Mouse (Mus musculus) Muller cell, postnatal 12 days (primary cell): ENCODE measurements around the gene Xrcc4.
A peak's percentile ranks its signal among the peaks of the same experiment; 100 is the strongest.

ENCODE experiments used
- DNase-seq: peaks from one replicate; pipeline ENCODE4 v3.0.0-alpha.2; 2015; ENCODE audit errors: inconsistent ontology term

Xrcc4 gene

DNA sequence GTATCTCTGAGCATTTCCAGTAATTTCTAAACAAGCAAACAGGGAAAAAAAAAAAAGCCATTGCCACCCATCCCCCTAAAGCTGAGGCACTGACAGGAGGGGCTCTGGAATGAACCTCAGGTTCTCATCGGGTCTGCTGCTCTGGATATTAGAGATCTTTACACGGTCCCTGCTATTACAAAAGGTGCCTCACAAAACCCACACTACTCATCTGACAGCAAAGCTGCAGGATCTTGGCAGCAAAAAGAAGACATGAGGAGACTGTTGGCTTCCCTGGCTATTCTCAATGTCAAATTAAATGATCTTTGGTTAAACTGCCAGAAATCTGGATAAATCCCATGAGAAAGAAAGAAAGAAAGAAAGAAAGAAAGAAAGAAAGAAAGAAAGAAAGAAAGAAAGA is 145.1 kb downstream of the Xrcc4 start:
- peak; percentile 4 for DNase-seq

DNA sequence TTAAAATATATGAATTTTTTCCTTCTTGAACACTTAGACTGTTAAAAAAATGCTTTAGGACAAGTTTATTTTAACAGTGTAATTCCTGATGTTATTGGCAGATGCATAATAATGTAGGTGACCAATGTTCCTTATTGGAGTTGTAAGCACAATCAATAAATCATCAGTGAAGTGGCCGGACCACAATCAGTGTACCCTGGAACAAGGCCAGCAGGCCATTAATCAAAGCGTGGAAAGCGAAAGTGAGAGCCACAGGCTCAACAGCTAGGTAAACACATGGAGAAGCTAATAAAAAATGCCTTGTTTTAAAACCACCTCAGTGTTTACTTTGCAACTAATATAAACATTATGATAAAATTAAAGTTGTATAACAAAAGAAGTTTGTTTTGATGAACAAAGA is 159.9 kb downstream of the Xrcc4 start:
- DNase-seq: peak; percentile 3

DNA sequence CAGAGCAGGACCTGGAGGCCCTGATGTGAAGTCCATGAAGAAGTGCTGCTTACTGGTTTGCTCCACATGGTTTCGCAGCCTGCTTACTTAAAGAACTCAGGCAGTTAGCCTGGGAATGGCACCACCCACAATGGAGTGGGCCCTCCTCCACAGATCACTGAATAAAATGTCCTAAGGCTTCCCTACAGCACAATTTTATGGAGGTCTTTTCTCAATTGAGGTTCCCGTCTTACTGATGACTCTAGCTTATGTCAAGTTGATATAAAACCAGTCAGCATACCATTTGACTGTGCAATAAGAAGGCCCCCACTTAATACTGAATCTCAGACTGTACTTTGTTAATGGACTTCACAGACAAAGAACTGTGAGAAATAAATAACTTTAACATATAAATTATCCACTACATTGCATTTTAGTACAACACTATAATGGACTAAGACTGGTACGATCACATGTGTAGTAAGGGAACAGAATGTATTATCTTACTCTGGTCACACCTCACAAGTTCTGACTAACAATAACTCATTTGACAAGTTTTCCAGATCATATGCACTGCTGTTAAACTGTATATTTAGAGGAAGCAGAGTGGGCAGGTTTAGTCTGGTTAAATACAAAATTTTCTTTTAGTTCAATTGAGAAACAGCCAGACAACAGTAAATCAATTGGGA is 170.5 kb downstream of the Xrcc4 start:
- no peak for DNase-seq

DNA sequence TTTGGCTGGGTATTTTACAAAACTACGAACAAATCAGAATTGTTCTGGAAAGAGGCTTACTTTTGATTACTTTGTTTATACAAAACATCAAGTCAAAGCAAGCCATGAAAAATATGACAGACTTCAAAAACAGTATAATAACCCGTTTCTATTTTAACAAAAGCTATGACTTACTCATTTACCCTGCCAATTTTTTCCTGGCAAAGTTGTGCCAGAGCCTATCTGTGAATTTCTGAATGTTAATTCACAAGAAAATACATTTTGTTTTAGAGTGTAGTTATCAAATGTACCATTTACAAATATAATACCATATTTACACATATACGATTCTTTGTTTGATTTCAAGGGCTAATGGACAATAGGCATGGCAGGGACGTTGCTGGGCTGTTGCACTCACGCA is 175.1 kb downstream of the Xrcc4 start:
- DNase-seq: no peak

DNA sequence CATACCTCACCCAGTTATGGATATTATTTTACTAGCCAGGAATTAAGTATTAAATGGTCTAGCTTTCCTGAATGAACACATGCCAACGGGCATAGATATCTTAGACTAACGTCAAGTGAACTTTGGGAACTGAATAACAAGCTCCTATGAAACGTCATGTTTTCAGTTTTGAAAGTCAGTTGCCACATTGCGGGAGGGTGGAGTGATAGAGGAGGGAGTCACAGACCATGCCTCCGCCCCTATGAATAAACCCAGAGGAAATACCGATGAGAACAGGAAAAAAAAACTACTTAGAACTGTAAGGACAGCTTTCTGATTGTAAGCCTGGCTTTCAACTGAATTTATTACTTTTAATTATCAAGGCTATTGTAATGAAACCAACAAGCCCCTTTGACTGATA is 175.5 kb downstream of the Xrcc4 start:
- no peak for DNase-seq

DNA sequence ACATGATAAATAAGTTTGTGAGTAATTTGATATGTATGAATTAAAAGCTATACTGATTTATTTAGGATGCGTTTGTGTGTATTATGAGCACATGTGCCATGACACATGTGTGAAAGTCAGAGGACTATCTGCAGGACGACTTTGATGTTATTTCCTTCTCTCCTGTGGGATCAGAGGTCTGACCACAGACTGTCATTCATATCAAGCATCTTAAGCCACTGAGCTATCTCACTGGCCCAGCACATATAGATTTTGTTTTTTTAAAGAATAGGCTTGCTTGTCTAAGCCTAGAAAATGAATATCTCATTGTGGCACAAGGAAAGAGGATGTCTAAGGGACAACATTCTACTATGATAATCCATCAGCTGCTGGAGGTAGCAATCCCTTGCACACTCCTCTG is 183.3 kb downstream of the Xrcc4 start:
- DNase-seq: no peak

DNA sequence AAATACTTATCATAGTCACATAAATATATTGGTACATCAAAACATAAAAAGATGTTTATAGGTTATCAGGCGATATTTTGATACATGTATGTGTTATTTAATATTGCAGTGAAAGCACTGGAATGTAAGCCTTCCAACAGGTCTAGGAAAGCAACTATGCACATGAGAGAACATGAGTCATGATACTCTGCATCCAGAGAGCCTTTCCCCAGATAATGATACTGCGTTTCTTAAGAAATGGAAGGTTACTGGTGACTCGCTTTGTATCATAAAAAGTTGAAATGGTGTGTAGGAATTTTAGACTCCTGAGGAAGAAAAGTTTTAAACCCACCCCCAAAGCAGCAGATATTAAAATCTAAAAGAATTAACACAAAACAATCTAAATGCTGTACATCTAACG is 190.3 kb downstream of the Xrcc4 start:
- no peak for DNase-seq

DNA sequence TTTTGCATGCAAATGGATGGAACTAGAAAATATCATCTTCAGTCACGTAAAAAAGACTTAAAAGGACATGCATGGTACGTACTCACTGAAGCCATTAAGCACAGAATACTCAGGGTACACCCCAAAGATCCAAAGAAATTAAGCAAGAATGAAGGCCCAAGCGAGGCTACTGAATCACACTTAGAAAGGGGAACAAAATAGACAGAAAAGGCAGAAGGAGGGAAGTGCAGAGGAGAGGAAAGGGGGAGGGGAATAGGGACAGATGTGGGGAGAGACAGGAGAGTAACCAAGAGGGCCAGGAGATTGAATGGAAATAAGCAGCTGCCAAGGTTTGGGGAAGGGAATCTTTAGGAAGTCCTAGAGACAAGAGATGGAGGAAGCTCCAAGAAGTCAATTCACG is 197.3 kb downstream of the Xrcc4 start:
- no peak for DNase-seq

DNA sequence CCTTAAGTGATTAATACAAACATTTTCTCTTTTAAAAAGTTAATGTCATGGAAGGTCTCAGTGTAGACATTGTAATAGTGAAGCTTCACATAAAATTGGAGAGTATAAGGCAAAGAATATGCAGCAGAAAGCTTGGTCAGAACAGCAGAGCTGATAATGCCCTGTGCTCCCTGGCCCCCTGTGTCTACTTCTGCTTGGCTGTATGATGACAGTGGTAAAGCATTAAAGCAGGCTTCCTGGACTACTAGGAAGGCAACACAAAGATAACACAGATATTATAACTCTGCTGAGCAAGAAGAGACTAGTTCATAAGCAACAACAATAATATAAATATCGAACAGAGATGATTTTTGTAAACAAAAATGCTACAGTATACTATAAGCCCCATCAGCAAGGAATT is 199.2 kb downstream of the Xrcc4 start:
- no peak for DNase-seq

DNA sequence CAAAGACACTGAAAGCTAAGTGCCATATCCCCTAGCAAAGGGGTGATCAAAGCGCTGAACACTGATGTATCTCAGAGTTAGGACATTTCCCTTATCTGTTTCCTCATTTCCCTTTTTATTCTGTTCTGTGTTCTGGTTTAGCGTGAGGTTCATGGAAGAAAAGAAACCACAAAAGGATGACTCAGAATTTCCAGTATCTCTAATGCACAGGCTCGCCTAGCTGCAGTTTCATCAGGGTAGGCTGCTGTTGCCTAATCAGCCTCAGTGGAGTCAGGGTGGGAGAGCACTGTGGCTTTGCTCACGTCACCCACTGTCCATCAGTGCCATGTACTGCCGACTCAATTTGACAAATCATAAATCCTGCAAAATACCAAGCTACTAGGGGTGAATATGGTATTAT is 200.3 kb downstream of the Xrcc4 start:
- DNase-seq: peak; percentile 82

DNA sequence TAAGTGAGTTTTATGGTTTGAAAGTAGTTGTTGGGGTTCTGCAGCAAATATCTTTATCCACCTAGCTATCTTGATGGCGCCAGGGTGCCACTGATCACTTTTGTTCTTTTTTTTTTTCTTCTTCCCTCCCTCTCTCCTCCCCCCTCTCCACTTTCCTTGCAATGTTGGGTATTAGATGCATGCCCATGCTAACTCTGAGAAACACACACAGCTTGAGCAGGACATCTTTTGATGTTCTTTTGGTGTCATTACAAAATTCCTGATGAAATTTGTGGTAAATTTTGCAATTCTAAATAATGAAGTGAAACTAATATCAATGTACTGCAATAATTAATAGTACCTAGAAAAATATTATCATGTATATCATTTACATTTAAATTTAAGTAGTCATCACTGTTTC is 205.9 kb downstream of the Xrcc4 start:
- DNase-seq: no peak

DNA sequence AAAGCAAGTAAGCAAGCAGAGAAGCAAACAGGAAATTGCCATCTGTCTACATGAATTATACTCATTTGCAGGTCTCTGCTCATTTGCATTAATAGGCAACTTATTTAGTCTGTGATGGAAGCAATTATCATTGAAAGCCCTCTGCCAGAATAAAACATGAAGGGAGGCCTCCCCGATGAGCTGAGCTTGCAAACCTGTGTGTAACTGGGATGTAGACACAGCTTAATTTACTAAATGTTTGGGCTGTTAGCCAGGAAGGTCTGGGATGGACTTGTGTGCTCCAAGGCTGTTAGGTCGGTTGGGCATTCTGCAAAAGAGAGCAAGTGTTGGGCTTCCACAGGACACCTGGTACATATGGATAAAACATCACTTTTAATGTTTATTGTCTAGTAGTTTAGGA is 208.1 kb downstream of the Xrcc4 start:
- peak; percentile 58 for DNase-seq

DNA sequence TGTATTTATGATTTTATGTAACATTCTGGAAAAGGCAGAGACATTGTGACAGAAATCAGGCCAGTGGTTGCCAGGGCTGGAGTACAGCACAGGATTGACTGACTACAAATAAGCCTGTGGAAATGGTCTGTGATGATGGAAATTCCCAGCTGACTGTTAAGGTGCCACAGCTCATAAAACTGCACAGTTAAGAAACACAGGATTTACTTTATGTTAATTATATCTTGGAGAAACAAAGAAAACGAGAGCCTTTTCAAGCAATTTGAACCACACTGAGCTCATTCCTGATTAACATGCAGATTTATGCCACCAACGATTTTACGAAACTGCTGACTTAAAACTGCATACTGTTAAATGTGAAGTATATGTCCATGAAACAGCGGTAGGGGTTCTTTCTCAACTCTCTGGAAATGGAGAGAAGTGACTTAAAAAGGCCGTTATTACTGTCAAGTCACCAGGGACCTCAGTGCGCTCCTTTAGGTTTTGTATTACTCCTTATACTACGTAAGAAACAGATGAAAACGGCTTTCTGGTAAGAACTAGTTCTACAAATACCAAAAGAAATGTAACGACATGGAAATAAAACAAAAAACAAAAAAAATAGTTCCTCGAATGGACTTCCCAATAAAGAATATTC is 210.5 kb downstream of the Xrcc4 start:
- no peak for DNase-seq

DNA sequence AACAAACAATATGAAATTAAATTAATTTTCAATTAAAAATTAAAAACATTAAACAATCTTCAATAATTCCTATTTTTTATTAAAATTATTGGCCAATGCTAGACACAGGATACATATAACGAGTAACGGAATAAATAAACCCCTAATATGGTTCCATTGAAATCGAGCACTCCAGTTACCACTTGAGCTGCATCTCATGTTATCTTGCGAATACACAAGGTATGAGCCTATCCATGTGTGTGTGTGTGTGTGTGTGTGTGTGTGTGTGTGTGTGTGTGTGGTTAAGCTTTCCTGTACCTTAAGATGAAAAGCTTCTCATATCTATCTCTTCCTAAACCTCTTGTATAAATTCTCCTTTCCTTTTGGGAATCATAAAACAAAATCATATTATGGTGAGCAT is 213.9 kb downstream of the Xrcc4 start:
- no peak for DNase-seq

DNA sequence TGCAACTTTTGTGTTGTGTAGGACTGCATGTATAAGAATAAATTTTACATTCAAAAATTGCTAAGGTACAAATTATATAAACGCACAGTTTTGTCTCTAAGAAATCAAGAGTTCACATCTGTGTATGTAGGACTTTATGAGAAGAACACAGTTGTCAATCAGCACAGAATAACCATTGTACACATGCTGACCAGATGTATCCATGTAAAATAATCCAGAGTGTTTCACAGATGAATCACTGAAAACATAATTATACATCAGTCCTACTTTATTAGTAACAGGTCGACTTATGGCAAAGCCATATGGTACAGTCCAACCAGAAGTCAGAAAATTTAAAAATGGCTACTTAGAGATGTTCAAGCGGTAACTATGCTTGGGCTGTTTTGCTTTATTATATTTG is 216.7 kb downstream of the Xrcc4 start:
- no peak for DNase-seq

DNA sequence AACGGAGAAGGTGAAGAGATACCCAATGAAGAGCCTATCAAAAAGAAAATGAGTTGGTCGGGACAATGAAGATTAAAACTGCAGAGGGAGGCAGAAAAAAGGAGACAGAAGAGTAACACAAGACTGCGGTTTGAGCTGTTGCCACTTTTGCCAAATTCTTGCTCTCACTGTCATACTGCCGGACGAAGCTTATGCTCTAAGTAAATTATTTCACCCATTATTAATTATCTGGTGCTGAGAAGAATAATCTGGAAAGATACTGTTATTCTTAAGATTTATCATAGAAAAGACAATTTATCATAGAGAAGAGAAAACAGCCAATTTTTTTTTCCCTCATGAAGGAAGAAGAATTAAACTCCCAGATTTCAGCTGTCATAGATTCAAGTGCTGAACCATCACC is 235.3 kb downstream of the Xrcc4 start:
- no peak for DNase-seq

DNA sequence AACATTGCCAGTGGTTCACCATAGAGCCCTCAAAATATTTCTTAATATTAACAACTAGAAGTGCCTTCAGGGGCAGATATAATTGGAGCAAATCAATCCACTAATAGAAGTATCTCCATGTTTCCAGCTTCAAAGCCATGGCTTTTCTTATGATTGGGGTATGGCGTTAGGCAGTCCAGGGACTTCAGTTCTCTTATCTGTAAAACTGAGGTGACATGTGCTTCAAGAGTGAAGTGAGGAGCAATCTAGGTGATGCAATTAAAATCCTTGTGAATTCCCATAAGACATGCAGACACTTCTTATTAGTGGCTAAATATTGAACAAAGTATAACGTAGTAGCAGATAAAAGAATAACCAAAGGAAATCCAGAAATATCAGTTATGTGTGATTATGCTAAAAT is 238.7 kb downstream of the Xrcc4 start:
- DNase-seq: no peak

DNA sequence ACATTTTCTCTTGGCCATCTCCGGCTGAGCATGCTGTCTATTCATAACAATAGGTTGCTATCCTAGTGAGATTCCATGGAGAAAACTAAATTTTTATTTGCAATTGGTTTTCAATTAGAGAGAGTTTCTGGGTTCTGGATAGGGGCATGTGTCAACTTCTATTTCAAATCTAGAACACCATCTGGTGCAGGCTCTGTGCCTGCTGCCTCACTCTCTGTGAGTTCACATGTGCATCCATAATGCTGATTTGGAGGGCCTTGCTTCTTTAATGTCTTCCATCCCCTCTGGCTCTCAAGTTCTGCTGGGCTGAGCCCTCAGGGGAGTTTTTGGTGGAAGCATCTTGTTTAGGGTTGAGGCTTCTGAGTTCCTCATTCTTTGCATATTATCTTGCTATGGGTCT is 239.5 kb downstream of the Xrcc4 start:
- DNase-seq: no peak

DNA sequence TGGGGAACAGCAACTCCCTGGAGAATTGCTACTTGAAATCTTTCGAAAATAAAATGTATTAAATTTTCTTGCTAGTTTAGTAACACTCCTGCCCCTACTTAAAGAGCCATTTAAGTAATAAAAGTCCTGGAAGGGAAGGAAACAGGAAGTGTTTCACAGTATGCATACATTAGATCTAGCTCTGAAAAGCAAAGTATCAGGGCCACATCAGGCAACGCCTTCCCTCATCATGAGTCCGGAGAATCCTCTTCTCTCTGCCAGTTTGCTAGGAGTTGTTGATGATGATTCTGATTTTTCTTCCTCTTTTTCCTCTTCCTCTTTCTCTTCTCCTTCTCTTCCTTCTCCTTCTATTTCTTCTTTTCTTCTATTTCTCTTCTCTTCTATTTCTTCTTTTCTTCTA is 250.8 kb downstream of the Xrcc4 start:
- no peak for DNase-seq

DNA sequence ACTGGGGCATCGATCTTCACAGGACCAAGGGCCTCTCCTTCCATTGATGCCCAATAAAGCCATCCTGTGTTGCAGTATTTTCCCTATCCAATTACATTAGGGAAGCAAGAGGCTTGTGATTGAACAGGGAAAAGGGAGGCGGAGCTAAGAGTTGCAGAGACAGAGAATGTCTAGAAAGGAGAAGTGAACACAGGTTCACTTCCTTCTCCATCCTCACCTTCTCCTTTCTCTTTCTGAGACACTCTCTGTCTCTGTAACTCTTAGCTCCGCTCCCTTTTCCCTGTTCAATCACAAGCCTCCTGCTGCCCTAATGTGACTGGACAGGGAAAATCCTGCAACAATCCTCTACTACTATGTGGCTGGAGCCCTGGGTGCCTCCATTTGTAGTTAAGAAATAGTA is 254.9 kb downstream of the Xrcc4 start:
- DNase-seq: no peak

DNA sequence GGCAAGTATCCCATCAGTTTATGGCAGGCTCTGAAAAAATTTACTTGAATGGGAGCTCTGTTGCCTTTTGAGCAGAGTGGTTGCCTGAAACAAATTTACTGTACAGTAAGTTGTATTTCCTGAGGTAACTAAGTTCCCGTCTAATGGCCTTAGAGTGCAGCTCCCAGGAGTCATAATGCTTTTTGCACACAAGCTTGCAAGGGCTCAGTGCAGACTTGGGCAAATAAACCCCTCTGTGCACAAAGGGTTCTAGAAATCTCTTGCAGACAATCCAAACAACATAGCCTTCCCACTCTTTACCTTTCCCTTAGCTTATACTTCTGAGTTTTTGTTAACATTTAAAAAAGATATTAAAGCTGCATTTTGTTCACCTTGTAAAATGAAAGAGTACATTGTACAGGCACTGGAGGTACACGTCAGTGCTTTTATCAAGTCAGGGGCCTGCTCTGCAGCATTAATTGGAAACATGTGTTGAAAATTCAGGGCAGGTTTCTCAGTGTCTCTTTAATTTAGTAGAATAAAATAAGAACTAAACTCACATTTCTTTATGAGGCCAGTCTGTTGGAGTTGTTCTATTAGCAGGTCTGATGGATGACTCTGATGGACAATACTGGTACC is 256.2 kb downstream of the Xrcc4 start:
- no peak for DNase-seq

DNA sequence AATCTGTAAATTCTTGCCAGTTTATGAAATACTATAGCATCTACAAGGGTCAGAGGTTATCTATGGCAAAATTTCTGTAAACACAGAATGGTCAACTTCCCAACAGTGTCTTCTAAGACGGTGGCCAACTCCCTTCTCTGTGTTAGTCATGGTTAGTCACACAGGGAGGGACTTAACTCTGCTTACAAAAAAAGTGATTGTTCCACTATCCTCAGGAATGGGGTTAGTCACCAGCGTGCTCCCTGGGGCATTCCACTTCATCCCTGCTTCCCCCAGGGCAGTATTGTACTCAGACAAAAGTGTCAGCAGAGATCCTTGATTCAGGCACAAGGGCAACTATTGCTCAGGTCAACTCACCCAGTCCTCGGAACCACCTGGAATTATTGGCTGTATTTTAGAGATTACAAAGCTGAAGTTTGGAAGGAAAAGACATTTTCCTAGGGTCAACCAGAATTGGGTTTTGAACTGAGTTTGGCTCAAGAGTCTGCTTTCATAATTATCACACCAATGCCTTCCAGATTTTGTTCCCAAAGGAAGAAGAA is 260.9 kb downstream of the Xrcc4 start:
- peak; percentile 93 for DNase-seq

DNA sequence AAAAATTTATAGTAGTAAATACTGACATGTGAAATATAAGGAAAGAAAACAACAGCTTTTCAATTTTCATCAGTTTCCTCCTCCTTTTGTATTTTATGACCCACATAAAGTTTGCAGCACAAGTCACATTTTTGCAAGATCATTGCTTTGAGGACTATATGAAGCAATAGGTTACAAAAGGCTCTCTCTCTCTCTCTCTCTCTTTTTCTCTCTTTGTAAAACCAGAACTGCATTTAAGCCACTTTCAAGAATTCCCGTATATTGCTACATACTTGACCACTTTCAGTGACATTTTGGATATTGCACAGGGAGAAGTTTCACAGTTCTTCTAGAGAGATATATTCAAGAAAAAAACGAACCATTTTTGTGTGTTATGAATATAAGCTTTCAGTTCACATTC is 261.6 kb downstream of the Xrcc4 start:
- DNase-seq: peak; percentile 32
